Mouse (Mus musculus) brain, embryonic 14.5 days (tissue): ENCODE data around the gene Tada1.

ENCODE experiments used
- CTCF ChIP-seq: fragments of 200-500 bp; IDR thresholded peaks from 2 replicates; pipeline ENCODE4 v1.5.1; 2012; ENCODE audit warnings: inconsistent platforms, mild to moderate bottlenecking, moderate library complexity, borderline replicate concordance; ENCODE audit not compliant: insufficient read depth, insufficient read length; ENCODE audit errors: extremely low read depth
- POLR2A ChIP-seq: fragments of 200-500 bp; IDR thresholded peaks from 2 replicates; pipeline ENCODE4 v1.6.1; 2012; ENCODE audit warnings: mild to moderate bottlenecking, inconsistent platforms, borderline replicate concordance; ENCODE audit not compliant: poor library complexity, insufficient read depth, insufficient read length, severe bottlenecking; ENCODE audit errors: extremely low read depth

DNA sequence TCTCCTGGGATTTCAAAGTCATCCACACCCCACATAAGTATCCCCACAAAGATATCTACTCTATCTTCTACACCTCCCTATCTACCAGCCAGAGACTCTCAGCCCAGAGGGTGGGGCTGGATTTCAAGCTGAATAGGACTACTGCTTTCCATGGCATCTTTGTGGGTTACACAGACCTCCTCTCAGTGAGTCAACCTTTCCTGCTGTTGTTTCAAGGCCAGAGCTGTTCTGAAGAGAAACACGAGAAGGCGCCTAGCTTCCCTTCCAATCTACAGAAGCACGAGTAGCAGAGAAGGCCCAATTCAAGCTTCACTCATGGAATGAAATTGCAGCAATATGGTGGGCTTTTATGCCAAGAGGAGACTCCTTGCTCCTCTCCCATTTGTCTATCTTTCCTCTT, 24.9 kb downstream of the Tada1 start:
- TF ChIP-seq CTCF (no peak), POLR2A (no peak)
